Mouse (Mus musculus) kidney, embryonic 14.5 days (tissue): ENCODE results near the gene Atxn7l1. TPM values are rescaled to one million over a fixed set of nuclear protein-coding genes. Genes with fewer than 3 reads are reported as not detected.
A peak's percentile ranks its signal among the peaks of the same experiment; 100 is the strongest.

Source experiments
- ATAC-seq: fragments of 200-750 bp; cut with Nextera tagmentation; 2 replicates; pipeline ENCODE4 v1.8.0; 2017; ENCODE audit warnings: moderate number of reproducible peaks, mild to moderate bottlenecking, moderate TSS enrichment, moderate library complexity; ENCODE audit not compliant: low FRiP score, low TSS enrichment
- H3K27ac ChIP-seq: fragments of 300-500 bp; sonication (generic); 2 replicates; pipeline ENCODE4 v1.5.1; 2014; ENCODE audit warnings: low read depth, mild to moderate bottlenecking, low read length, moderate library complexity, mixed read lengths
- H3K27me3 ChIP-seq: fragments of 300-500 bp; sonication (generic); 2 replicates; pipeline ENCODE4 v1.6.1; 2014; ENCODE audit warnings: mild to moderate bottlenecking, low read length; ENCODE audit not compliant: control insufficient read depth, insufficient read depth
- H3K36me3 ChIP-seq: fragments of 300-500 bp; sonication (generic); 2 replicates; pipeline ENCODE4 v1.6.1; 2014; ENCODE audit warnings: low read length, mixed read lengths; ENCODE audit not compliant: control insufficient read depth, insufficient read depth
- H3K4me1 ChIP-seq: fragments of 300-500 bp; sonication (generic); 2 replicates; pipeline ENCODE4 v1.6.1; 2014; ENCODE audit warnings: low read length, mixed read lengths; ENCODE audit not compliant: control insufficient read depth, insufficient read depth
- H3K4me2 ChIP-seq: fragments of 300-500 bp; sonication (generic); replicated peaks from 2 replicates; pipeline ENCODE4 v1.6.1; 2014; ENCODE audit warnings: low read depth, mild to moderate bottlenecking, low read length
- H3K4me3 ChIP-seq: fragments of 300-500 bp; sonication (generic); 2 replicates; pipeline ENCODE4 v1.5.1; 2014; ENCODE audit warnings: mild to moderate bottlenecking, low read length
- H3K9ac ChIP-seq: fragments of 300-500 bp; sonication (generic); 2 replicates; pipeline ENCODE4 v1.6.1; 2014; ENCODE audit warnings: low read depth, mild to moderate bottlenecking, low read length, moderate library complexity
- H3K9me3 ChIP-seq: fragments of 300-500 bp; sonication (generic); 2 replicates; pipeline ENCODE4 v1.6.1; 2016; ENCODE audit warnings: low read length; ENCODE audit not compliant: control insufficient read depth
- WGBS: fragments of 180-500 bp; shearing (Covaris S2); extraction: QIAGEN DNeasy Blood & Tissue Kit; methylation state at CpG from one replicate; pipeline ENCODE4 v1.1.7; 2014; 5-methylcytosine and 5-hydroxymethylcytosine counted together
- polyA plus RNA-seq: library from polyadenylated mRNA; unstranded; fragments of >200 nt; fragmentation: Nextera tagmentation; extraction: Ambion mirVana; gene quantifications from 2 replicates; pipeline ENCODE4 v1.2.1, GENCODE M21; 2014

Gene Atxn7l1
- polyA plus RNA-seq, 1 experiment from 2014 or later: 14.3 TPM

DNA sequence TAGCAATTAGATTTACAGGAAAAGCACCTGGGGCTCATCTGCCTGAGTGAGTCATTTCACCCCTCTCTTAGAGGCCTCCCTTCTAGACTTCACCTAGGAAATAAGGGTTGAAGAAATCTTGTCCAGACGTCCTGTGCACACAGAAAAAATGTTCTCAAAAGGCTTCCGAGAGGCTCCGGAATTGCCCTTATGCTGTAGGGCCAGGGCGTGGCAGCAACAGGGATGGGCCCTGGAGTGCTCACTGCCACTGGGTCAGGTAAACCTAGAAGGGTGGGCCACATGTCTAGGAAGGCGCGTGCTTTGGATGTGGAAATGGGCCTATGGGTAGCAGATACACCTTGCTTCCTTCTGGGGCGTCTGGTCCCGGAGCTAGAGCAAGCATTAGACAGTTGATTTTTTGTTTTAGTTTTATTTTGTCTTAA lies 26.2 kb downstream of the Atxn7l1 start:
- H3K36me3 ChIP-seq: no peaks in the 10 kb centered on the region
- WGBS: 89% methylated on average over 8 of the region's 8 CpGs
- H3K4me2 ChIP-seq: no peak overlapping the region
- H3K9ac ChIP-seq: no peak overlapping the region
- H3K27ac ChIP-seq: no peak overlapping the region
- no peaks in the 10 kb centered on the region for H3K9me3 ChIP-seq
- ATAC-seq: no peak
- no peaks in the 10 kb centered on the region for H3K27me3 ChIP-seq
- H3K4me3 ChIP-seq: no peak overlapping the region
- peaks cover 13% of the 10 kb centered on the region for H3K4me1 ChIP-seq

DNA sequence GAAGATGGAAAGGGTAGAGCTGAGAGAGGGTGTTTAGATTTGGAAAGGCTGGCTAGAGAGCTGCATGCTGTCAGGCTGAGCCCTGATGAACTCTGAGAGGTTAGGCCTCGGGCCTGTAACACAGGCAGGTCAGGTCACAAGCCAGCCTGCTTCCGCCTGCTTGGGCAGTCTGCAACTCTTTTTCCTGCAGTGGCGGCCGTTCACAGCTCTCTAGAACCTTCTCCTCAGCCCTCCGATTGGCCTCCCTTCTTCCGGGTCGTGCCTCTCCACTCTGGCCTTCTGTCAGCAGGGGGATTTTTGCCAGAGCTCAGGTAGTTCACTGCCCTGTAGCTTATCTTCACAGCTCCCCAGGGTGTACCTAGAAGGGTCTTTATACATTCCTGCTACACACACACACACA lies 26.7 kb downstream of the Atxn7l1 start:
- H3K4me1 ChIP-seq: peaks cover 13% of the 10 kb centered on the region
- WGBS: 74% methylated on average over 7 of the region's 7 CpGs
- H3K9me3 ChIP-seq: no peaks in the 10 kb centered on the region
- no peak overlapping the region for H3K9ac ChIP-seq
- no peak overlapping the region for H3K27ac ChIP-seq
- H3K4me3 ChIP-seq: no peak overlapping the region
- no peak for ATAC-seq
- no peaks in the 10 kb centered on the region for H3K27me3 ChIP-seq
- H3K36me3 ChIP-seq: no peaks in the 10 kb centered on the region
- no peak overlapping the region for H3K4me2 ChIP-seq

DNA sequence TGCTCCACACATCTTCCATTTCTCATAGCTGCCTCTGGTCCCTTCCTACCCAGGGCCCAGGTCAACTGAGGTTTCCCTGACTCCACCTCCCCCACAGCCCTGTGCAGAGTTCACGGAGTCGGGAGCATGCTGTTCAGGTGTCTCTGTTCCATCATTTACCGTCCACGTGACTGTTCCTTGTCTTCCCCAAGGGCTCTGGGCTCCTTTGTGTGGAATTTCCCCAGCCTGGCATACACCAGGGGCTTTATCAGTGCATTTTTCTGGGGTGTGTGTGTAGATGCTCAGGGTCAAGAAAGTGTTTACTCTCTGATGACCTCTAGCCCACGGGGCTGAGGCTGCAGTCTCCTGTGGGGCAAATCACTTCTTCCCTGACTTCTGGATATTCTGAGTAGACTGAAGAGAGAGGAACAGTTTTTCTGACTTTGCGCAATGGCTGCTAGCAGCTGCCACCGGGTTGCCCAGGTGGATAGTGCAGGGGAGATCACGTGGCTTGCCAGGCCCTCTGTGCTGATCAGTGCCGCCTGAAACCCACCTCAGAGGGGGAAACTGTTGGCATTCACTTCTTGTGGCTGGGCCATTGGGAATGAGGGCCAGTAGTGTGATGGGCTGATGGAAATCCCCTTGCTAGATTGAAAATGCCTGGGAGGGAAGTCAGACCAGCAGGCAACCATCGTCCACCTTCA lies 27.3 kb downstream of the Atxn7l1 start:
- H3K27ac ChIP-seq: no peak overlapping the region
- no peak overlapping the region for H3K4me2 ChIP-seq
- H3K27me3 ChIP-seq: no peaks in the 10 kb centered on the region
- no peaks in the 10 kb centered on the region for H3K9me3 ChIP-seq
- no peaks in the 10 kb centered on the region for H3K36me3 ChIP-seq
- no peak overlapping the region; the same call in 1 of the 2 replicates for H3K9ac ChIP-seq
- H3K4me3 ChIP-seq: no peak overlapping the region
- H3K4me1 ChIP-seq: peaks cover 13% of the 10 kb centered on the region
- 68% methylated on average over 10 of the region's 10 CpGs for WGBS
- ATAC-seq: no peak; the same call in 1 of the 2 replicates

DNA sequence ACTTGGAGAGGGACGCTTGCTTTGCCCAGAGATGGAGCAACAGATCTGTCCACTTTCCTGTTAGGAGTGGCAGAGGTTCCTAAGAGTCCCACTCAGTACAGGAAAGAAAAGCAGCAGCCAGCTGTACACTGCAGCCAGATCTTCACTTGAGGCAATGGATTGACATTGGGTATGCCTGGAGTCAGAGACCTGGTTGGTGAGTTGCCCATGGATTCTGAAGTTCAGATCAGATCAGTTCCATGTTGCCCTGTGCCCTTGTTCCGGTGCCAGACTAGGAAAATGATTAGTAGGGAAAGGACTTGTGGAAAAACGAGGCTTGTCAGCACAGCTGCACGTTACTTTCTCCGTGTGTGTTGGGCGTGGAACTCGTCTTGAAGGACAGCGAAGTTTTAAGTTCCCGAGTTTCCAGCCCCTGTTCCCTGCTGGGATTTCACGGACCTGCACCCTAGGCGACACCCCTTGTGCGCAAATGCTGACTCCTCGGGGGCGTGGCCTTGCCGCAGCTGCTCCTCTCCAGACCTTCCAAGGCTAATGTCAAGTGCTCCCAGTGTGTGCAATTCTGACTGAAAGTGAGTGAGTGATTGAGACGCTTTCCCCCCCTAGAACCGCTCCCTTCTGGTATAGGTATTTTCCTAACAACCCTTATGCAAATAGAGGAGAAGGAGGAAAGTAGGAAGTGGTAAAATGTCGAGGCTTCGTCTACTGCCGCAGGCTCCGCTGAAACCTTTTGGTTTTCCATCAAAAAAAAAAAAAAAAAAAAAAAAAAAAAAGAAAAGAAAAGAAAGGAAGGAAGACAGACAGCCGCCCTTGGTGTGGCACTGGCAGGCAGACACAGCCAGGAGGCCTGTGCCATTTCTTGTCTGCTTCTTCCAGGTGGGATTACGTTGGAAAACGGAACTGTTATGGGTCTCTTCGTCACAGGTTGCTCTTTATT lies 28.4 kb downstream of the Atxn7l1 start:
- H3K4me3 ChIP-seq: peak overlapping the region; percentile 32
- H3K27ac ChIP-seq: peak overlapping the region; percentile 17; the same call in 1 of the 2 replicates
- H3K4me2 ChIP-seq: peak overlapping the region; percentile 55
- H3K27me3 ChIP-seq: no peaks in the 10 kb centered on the region
- H3K9ac ChIP-seq: peak overlapping the region; percentile 23; the same call in 1 of the 2 replicates
- H3K4me1 ChIP-seq: peaks cover 13% of the 10 kb centered on the region
- H3K36me3 ChIP-seq: no peaks in the 10 kb centered on the region
- ATAC-seq: peak; percentile 70; the same call in 1 of the 2 replicates
- WGBS: 5% methylated on average over 25 of the region's 25 CpGs
- no peaks in the 10 kb centered on the region for H3K9me3 ChIP-seq

DNA sequence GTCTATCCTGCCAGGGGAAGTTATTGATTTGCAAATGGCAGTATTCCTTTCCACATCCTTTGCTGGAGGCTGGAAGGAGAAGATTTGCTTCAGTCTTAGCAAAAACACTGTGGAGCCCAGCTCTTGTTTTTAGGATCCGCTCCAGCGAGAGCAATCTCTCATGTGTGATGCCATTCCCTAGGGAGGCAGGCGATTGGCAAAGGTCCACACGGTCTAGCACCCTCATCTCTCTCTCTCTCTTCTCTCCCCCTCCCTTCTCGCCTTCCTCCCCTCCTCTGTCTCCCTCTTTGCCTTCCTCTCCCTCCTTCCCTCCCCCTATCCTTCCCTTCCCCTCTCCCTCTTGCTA lies 29.0 kb downstream of the Atxn7l1 start:
- no peaks in the 10 kb centered on the region for H3K27me3 ChIP-seq
- no peak for ATAC-seq
- peaks cover 13% of the 10 kb centered on the region for H3K4me1 ChIP-seq
- H3K4me2 ChIP-seq: peak overlapping the region; percentile 55
- H3K36me3 ChIP-seq: no peaks in the 10 kb centered on the region
- peak overlapping the region; percentile 32; the same call in 1 of the 2 replicates for H3K4me3 ChIP-seq
- H3K27ac ChIP-seq: no peak overlapping the region
- WGBS: 21% methylated on average over 5 of the region's 5 CpGs
- H3K9ac ChIP-seq: no peak overlapping the region
- H3K9me3 ChIP-seq: no peaks in the 10 kb centered on the region

DNA sequence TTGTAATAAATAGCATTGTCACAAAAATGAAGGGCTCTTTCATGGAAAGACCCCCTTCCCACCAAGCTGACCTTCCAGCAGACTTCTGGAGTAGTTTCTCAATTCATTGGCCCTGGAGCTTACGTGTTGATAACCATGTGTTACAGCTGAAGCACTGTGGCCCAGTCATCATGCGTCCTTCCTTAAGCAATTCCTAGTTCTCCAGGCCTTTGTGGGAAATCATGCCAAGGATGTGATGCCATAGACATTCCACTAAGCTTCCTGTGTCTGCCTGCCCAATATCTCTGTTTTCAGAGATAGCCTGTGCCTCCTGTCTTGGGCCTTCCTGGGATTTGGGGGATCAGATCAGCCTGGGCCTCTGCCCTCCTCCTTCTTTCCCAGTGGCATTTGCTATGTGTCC lies 32.9 kb downstream of the Atxn7l1 start:
- Histone ChIP-seq H3K9ac (no peak overlapping the region), H3K27ac (no peak overlapping the region), H3K4me3 (no peak overlapping the region), H3K27me3 (no peaks in the 10 kb centered on the region), H3K4me1 (peaks cover 7% of the 10 kb centered on the region), H3K36me3 (no peaks in the 10 kb centered on the region), H3K9me3 (no peaks in the 10 kb centered on the region), H3K4me2 (no peak overlapping the region)
- 83% methylated on average over 2 of the region's 2 CpGs for WGBS
- ATAC-seq: no peak

DNA sequence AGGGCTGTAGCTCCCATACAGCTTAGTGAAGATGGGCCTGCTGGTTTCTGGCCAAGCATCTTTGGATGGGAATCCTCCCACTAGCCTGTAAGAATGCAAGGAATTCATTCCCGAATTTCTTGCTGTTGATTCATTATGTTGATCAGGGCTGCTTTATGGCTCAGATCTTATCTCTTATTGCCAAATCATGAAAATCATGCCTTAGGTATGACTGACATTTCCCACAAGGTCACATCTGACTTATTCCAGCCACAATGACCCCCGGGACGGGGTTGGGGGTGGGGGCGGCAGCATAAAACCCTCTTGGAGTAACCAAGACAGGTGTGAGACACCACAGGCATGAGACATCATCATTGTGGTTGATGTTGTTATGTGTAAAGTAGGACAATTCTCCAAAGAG lies 34.4 kb downstream of the Atxn7l1 start:
- no peaks in the 10 kb centered on the region for H3K27me3 ChIP-seq
- ATAC-seq: no peak
- no peak overlapping the region for H3K9ac ChIP-seq
- no peak overlapping the region for H3K4me3 ChIP-seq
- 62% methylated on average over 4 of the region's 4 CpGs for WGBS
- no peak overlapping the region for H3K4me2 ChIP-seq
- no peaks in the 10 kb centered on the region for H3K9me3 ChIP-seq
- no peaks in the 10 kb centered on the region for H3K36me3 ChIP-seq
- no peak overlapping the region for H3K27ac ChIP-seq
- no peaks in the 10 kb centered on the region; the same call in 1 of the 2 replicates for H3K4me1 ChIP-seq

DNA sequence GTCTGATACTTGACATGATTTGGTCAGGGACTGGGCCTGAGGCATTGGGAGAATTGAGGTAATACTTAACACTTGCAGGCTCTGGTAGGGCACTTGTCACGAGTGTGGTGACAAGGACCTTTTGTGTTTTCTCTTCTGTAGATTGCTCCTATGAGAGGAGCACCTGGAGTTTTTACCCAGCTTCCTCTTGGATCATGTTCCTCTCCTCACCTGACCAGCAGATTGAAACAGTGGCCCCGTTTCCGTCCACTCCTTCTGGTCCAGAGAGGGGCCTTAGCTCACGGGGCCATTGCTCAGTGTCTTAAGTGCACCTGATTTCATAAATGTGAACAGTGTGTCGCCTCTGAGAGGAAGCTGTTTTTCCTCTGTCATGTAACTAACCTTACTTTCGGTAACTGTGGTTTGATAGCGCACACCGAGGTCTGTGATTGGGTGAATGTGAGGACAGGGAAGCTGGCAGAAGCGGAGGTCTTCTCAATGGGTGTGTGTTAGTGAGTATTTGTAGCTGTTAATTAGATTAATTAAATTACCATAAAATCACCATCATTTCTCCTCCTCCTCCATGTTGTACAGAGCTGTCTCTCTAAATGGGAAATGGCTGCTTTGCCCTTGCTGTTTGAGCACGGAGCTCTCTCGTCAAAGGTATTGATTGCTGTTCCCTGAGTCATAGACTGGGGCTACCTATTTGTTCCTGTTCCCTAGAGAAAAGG lies 35.1 kb downstream of the Atxn7l1 start:
- no peak overlapping the region for H3K4me3 ChIP-seq
- H3K27me3 ChIP-seq: no peaks in the 10 kb centered on the region
- WGBS: 76% methylated on average over 11 of the region's 11 CpGs
- no peak for ATAC-seq
- no peak overlapping the region for H3K9ac ChIP-seq
- H3K36me3 ChIP-seq: no peaks in the 10 kb centered on the region
- H3K27ac ChIP-seq: no peak overlapping the region
- no peaks in the 10 kb centered on the region for H3K9me3 ChIP-seq
- no peak overlapping the region for H3K4me2 ChIP-seq
- no peaks in the 10 kb centered on the region; the same call in 1 of the 2 replicates for H3K4me1 ChIP-seq
